Mouse (Mus musculus): ENCODE results near the gene E330009J07Rik.

DNA sequence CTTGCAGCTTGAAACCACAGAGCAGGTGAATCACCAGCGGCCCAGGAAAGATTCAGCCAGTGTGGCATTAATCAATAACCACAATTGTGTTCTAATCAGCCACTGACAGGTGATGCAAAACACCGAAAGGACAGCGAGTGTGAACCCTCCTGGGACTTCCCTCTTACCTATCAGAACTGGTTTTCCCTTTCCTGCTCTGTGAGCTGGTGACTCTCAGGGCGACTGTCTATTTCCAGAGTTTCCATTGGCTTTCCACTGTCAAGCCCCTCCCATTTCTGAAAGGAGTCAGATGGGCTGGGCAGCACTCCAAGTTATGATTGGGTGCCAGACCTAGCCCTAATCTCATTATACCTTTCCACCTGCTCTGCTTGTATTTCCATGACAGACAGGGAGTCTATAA is 4.6 kb downstream of the E330009J07Rik start:
- TF ChIP-seq CTCF (IDR thresholded peaks at IDR 0.05; ENCODE audit: extremely low read depth, insufficient read depth, insufficient read length, insufficient replicate concordance): no peak
- no peak for TF ChIP-seq POLR2A (IDR thresholded peaks at IDR 0.05; ENCODE audit: low read depth, low read length)
